Comparison of ENCODE assay signal across 12 mouse cellular contexts in the genomic region with DNA sequence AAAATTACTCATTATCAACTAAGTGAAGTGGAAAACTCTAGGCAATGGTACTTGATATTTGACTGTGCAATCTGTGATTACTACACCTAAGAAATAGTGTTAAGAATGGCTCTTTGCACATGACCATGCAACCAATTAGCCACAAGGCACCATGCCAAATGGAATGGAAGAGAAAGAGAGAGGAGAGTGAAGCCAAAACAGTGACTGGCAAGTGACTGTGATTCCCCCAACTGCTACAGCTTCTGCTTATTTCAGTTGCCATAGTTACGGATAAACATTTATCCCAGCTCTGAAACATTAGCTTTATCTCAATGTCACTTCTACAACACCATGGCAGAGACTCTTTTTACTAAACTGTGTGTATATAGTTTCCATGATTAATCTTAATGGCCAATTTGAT.
DNase-seq lines count a peak whose midpoint lies in the region; ATAC-seq and TF ChIP-seq lines count a peak whose summit lies in the region.
"Had no signal": no experiment of that assay in that cellular context is flagged by ENCODE, and none has a peak within 500 bp of the region (broad histone marks: within the 10 kb centered on the region; RNA-seq: fewer than 3 reads in every experiment).

No protein-coding gene starts in this region.

- no peak overlapping the region for H3K9ac ChIP-seq in embryonic facial prominence, embryonic 14.5 days (ENCODE audit: low read depth, low read length)
- no peak overlapping the region for H3K9ac ChIP-seq in lung, embryonic 14.5 days
- H3K9ac ChIP-seq in forebrain, postnatal 0 days = no peak overlapping the region
- H3K9ac ChIP-seq: hindbrain, embryonic 13.5 days; limb, embryonic 15.5 days had no signal

- no peak overlapping the region for H3K4me3 ChIP-seq in embryonic facial prominence, embryonic 14.5 days (ENCODE audit: low read depth, low read length)
- H3K4me3 ChIP-seq in embryonic facial prominence, embryonic 10.5 days = no peak overlapping the region
- H3K4me3 ChIP-seq in lung, embryonic 14.5 days (ENCODE audit: low read depth, low read length) = no peak overlapping the region
- H3K4me3 ChIP-seq in lung, adult 2 months (replicated peaks; ENCODE audit: extremely low read depth, low read depth, low read length) = no peak overlapping the region
- no peak overlapping the region for H3K4me3 ChIP-seq in forebrain, postnatal 0 days (ENCODE audit: low read depth, low read length)
- H3K4me3 ChIP-seq: hindbrain, embryonic 13.5 days; limb, embryonic 15.5 days; megakaryocyte, embryonic 14.5 days had no signal

- TF ChIP-seq POLR2A in lung, adult 2 months (IDR thresholded peaks at IDR 0.05; ENCODE audit: borderline replicate concordance, extremely low read depth, low read depth, low read length) = no peak

- no peak for ATAC-seq in embryonic facial prominence, embryonic 14.5 days (ENCODE audit: low read depth)
- ATAC-seq in lung, embryonic 14.5 days (ENCODE audit: insufficient read depth) = peak; percentile 93
- peak; percentile 97 for ATAC-seq in forebrain, postnatal 0 days

- no peaks in the 10 kb centered on the region for H3K9me3 ChIP-seq in embryonic facial prominence, embryonic 14.5 days (ENCODE audit: control insufficient read depth, low read length)
- no peaks in the 10 kb centered on the region for H3K9me3 ChIP-seq in embryonic facial prominence, embryonic 10.5 days
- no peaks in the 10 kb centered on the region for H3K9me3 ChIP-seq in lung, embryonic 14.5 days (ENCODE audit: low read depth, low read length)
- H3K9me3 ChIP-seq in forebrain, postnatal 0 days (ENCODE audit: low read length) = no peaks in the 10 kb centered on the region
- H3K9me3 ChIP-seq: hindbrain, embryonic 13.5 days; limb, embryonic 15.5 days; megakaryocyte, embryonic 14.5 days had no signal

- no peak overlapping the region for H3K4me2 ChIP-seq in embryonic facial prominence, embryonic 14.5 days (ENCODE audit: low read depth, low read length)
- H3K4me2 ChIP-seq in lung, embryonic 14.5 days = no peak overlapping the region
- H3K4me2 ChIP-seq in forebrain, postnatal 0 days (ENCODE audit: low read depth) = no peak overlapping the region
- H3K4me2 ChIP-seq: hindbrain, embryonic 13.5 days; limb, embryonic 15.5 days had no signal

- H3K36me3 ChIP-seq in embryonic facial prominence, embryonic 14.5 days (ENCODE audit: control insufficient read depth, insufficient read depth, low read length) = no peaks in the 10 kb centered on the region
- no peaks in the 10 kb centered on the region for H3K36me3 ChIP-seq in embryonic facial prominence, embryonic 10.5 days (replicated peaks)
- H3K36me3 ChIP-seq in lung, embryonic 14.5 days (ENCODE audit: insufficient read depth) = no peaks in the 10 kb centered on the region
- no peaks in the 10 kb centered on the region for H3K36me3 ChIP-seq in forebrain, postnatal 0 days (ENCODE audit: insufficient read depth)
- H3K36me3 ChIP-seq: hindbrain, embryonic 13.5 days; limb, embryonic 15.5 days had no signal

- WGBS in embryonic facial prominence, embryonic 14.5 days = 83% methylated on average over 1 of the region's 1 CpGs
- whole genome bisulfite sequencing in embryonic facial prominence, embryonic 10.5 days = 95% methylated on average over 1 of the region's 1 CpGs
- WGBS in lung, embryonic 14.5 days = 74% methylated on average over 1 of the region's 1 CpGs
- WGBS in lung, adult 2 months = 63% methylated on average over 1 of the region's 1 CpGs
- 58% methylated on average over 1 of the region's 1 CpGs for WGBS in forebrain, postnatal 0 days

- no peak for TF ChIP-seq CTCF in lung, embryonic 14.5 days (IDR thresholded peaks at IDR 0.05; ENCODE audit: low read depth)
- TF ChIP-seq CTCF in lung, adult 2 months (IDR thresholded peaks at IDR 0.05; ENCODE audit: insufficient read depth, low read length) = no peak
- no peak for TF ChIP-seq CTCF in forebrain, postnatal 0 days (IDR thresholded peaks at IDR 0.05; ENCODE audit: low read depth)

- no peaks in the 10 kb centered on the region for H3K27me3 ChIP-seq in embryonic facial prominence, embryonic 14.5 days (replicated peaks; ENCODE audit: control insufficient read depth, insufficient read depth, low read length)
- H3K27me3 ChIP-seq in embryonic facial prominence, embryonic 10.5 days (replicated peaks; ENCODE audit: low read depth, poor library complexity, severe bottlenecking) = no peaks in the 10 kb centered on the region
- no peaks in the 10 kb centered on the region for H3K27me3 ChIP-seq in lung, embryonic 14.5 days (ENCODE audit: insufficient read depth, low read length)
- no peaks in the 10 kb centered on the region for H3K27me3 ChIP-seq in forebrain, postnatal 0 days (ENCODE audit: insufficient read depth, low read length)
- H3K27me3 ChIP-seq: hindbrain, embryonic 13.5 days; limb, embryonic 15.5 days; megakaryocyte, embryonic 14.5 days had no signal

- peak; percentile 7 for DNase-seq in embryonic facial prominence, embryonic 14.5 days (ENCODE audit: low spot score)
- DNase-seq in embryonic facial prominence, embryonic 10.5 days (ENCODE audit: low spot score) = no peak
- DNase-seq in lung, embryonic 14.5 days = peak; percentile 75
- DNase-seq in lung, adult 2 months = no peak
- peak; percentile 89 for DNase-seq in forebrain, postnatal 0 days
- DNase-seq in lung, postnatal 14 days = peak; percentile 15
- no peak for DNase-seq in kidney, adult 11 months
- DNase-seq in thymus, postnatal 25 days = no peak
- DNase-seq: kidney, postnatal 10 days had no signal

- no peaks in the 10 kb centered on the region for H3K4me1 ChIP-seq in embryonic facial prominence, embryonic 14.5 days (ENCODE audit: control insufficient read depth, insufficient read depth, low read length)
- no peaks in the 10 kb centered on the region for H3K4me1 ChIP-seq in embryonic facial prominence, embryonic 10.5 days
- no peaks in the 10 kb centered on the region for H3K4me1 ChIP-seq in lung, embryonic 14.5 days (ENCODE audit: insufficient read depth)
- no peaks in the 10 kb centered on the region for H3K4me1 ChIP-seq in lung, adult 2 months (ENCODE audit: control insufficient read depth, insufficient read depth, low read length)
- no peaks in the 10 kb centered on the region for H3K4me1 ChIP-seq in forebrain, postnatal 0 days (ENCODE audit: insufficient read depth)
- H3K4me1 ChIP-seq: hindbrain, embryonic 13.5 days; limb, embryonic 15.5 days; megakaryocyte, embryonic 14.5 days had no signal

- H3K27ac ChIP-seq in embryonic facial prominence, embryonic 14.5 days (replicated peaks; ENCODE audit: low read depth, low read length) = no peak overlapping the region
- H3K27ac ChIP-seq in embryonic facial prominence, embryonic 10.5 days (replicated peaks) = no peak overlapping the region
- H3K27ac ChIP-seq in lung, embryonic 14.5 days (ENCODE audit: low read depth) = no peak overlapping the region
- H3K27ac ChIP-seq in forebrain, postnatal 0 days (ENCODE audit: low read depth, low read length) = no peak overlapping the region
- H3K27ac ChIP-seq: hindbrain, embryonic 13.5 days; limb, embryonic 15.5 days had no signal

Comparison
In these comparisons a context has a peak if more than half of its experiments do, and no peak if none do; other contexts are left out.
1. DNase-seq: peak in embryonic facial prominence, embryonic 14.5 days (single experiment), lung, embryonic 14.5 days (single experiment), forebrain, postnatal 0 days (single experiment) and lung, postnatal 14 days (single experiment); none in embryonic facial prominence, embryonic 10.5 days (single experiment), lung, adult 2 months (single experiment), kidney, adult 11 months (single experiment) and thymus, postnatal 25 days (single experiment).